Mouse (Mus musculus): ENCODE results near the gene Grin2a.

- TF ChIP-seq POLR2A (IDR thresholded peaks at IDR 0.05; ENCODE audit: extremely low read depth, insufficient read depth, low read length) (no peak), CTCF (IDR thresholded peaks at IDR 0.05; ENCODE audit: low read depth, low read length) (no peak)
Observed at GRCm38 (mm10) chr16:9756849-9757248, 238.5 kb downstream of the Grin2a start.

Measured in liver, adult 2 months (tissue).